Mouse (Mus musculus) heart, embryonic 15.5 days (tissue): ENCODE data around the gene Capsl. TPM values are rescaled to one million over a fixed set of nuclear protein-coding genes. Genes with fewer than 3 reads are reported as not detected.

ENCODE experiments used
- ATAC-seq: fragments of 200-750 bp; cut with Nextera tagmentation; replicated peaks from 2 replicates; pipeline ENCODE4 v1.8.0; 2017; ENCODE audit warnings: low read depth, moderate TSS enrichment; ENCODE audit not compliant: insufficient number of reproducible peaks, insufficient read depth, low FRiP score
- H3K27ac ChIP-seq: fragments of 300-500 bp; sonication (generic); 2 replicates; pipeline ENCODE4 v1.5.1; 2015; ENCODE audit warnings: mild to moderate bottlenecking, inconsistent platforms
- H3K27me3 ChIP-seq: fragments of 300-500 bp; sonication (generic); 2 replicates; pipeline ENCODE4 v1.6.1; 2015; ENCODE audit warnings: inconsistent platforms
- H3K36me3 ChIP-seq: fragments of 300-500 bp; sonication (generic); 2 replicates; pipeline ENCODE4 v1.6.1; 2015; ENCODE audit warnings: mild to moderate bottlenecking, inconsistent platforms
- H3K4me1 ChIP-seq: fragments of 300-500 bp; sonication (generic); replicated peaks from 2 replicates; pipeline ENCODE4 v1.6.1; 2015; ENCODE audit warnings: inconsistent platforms
- H3K4me2 ChIP-seq: fragments of 300-500 bp; sonication (generic); 2 replicates; pipeline ENCODE4 v1.6.1; 2015; ENCODE audit warnings: inconsistent platforms, mild to moderate bottlenecking, moderate library complexity
- H3K4me3 ChIP-seq: fragments of 300-500 bp; sonication (generic); 2 replicates; pipeline ENCODE4 v1.5.1; 2015; ENCODE audit warnings: mild to moderate bottlenecking, inconsistent platforms
- H3K9ac ChIP-seq: fragments of 300-500 bp; sonication (generic); 2 replicates; pipeline ENCODE4 v1.6.1; 2015; ENCODE audit warnings: mild to moderate bottlenecking, inconsistent platforms
- H3K9me3 ChIP-seq: fragments of 300-500 bp; sonication (generic); replicated peaks from 2 replicates; pipeline ENCODE4 v1.6.1; 2016; ENCODE audit warnings: inconsistent platforms
- WGBS: fragments of 180-500 bp; shearing (Covaris S2); methylation state at CpG from one replicate; pipeline ENCODE4 v1.1.7; 2015; ENCODE audit warnings: mixed read lengths; 5-methylcytosine and 5-hydroxymethylcytosine counted together
- polyA plus RNA-seq: library from polyadenylated mRNA; unstranded; fragments of >200 nt; fragmentation: Nextera tagmentation; extraction: Ambion mirVana; gene quantifications from 2 replicates; pipeline ENCODE4 v1.2.1, GENCODE M21; 2015

The Capsl gene
- polyA plus RNA-seq: 0.67 and 1.6 TPM in 2 replicates

GRCm38 (mm10) chr15:9435534-9436180, at the start of gene Capsl:
Capsl (plus strand) TSS chr15:9436028.
- H3K4me1 ChIP-seq: no peaks in the 10 kb centered on the region
- no peaks in the 10 kb centered on the region for H3K9me3 ChIP-seq
- WGBS: 50% methylated on average over 12 of the region's 12 CpGs
- no peak within 1 kb of the TSS for H3K9ac ChIP-seq
- H3K4me3 ChIP-seq: no peak within 1 kb of the TSS
- ATAC-seq: no peak
- no peaks in the 10 kb centered on the region for H3K27me3 ChIP-seq
- H3K36me3 ChIP-seq: no peaks in the 10 kb centered on the region
- H3K27ac ChIP-seq: no peak within 1 kb of the TSS
- no peak within 1 kb of the TSS for H3K4me2 ChIP-seq

- no peaks in the 10 kb centered on the region for H3K4me1 ChIP-seq
- no peak for ATAC-seq
- no peak overlapping the region for H3K4me2 ChIP-seq
- H3K27ac ChIP-seq: no peak overlapping the region
- H3K9ac ChIP-seq: no peak overlapping the region
- H3K36me3 ChIP-seq: no peaks in the 10 kb centered on the region
- H3K4me3 ChIP-seq: no peak overlapping the region
- no peaks in the 10 kb centered on the region for H3K9me3 ChIP-seq
- H3K27me3 ChIP-seq: no peaks in the 10 kb centered on the region
- 80% methylated on average over 3 of the region's 3 CpGs for WGBS
Observed at GRCm38 (mm10) chr15:9409475-9409874, 26.4 kb upstream of the Capsl start.

- no peak overlapping the region for H3K4me3 ChIP-seq
- no peaks in the 10 kb centered on the region for H3K4me1 ChIP-seq
- no peak overlapping the region for H3K4me2 ChIP-seq
- H3K27ac ChIP-seq: no peak overlapping the region
- H3K9ac ChIP-seq: no peak overlapping the region
- no peaks in the 10 kb centered on the region for H3K9me3 ChIP-seq
- no peaks in the 10 kb centered on the region for H3K27me3 ChIP-seq
- H3K36me3 ChIP-seq: no peaks in the 10 kb centered on the region
- no peak for ATAC-seq
Observed at GRCm38 (mm10) chr15:9421163-9421562, 14.7 kb upstream of the Capsl start.

GRCm38 (mm10) chr15:9427849-9428248, 8.0 kb upstream of the Capsl start:
- ATAC-seq: no peak
- Histone ChIP-seq H3K27ac (no peak overlapping the region), H3K4me1 (no peaks in the 10 kb centered on the region), H3K4me2 (no peak overlapping the region), H3K4me3 (no peak overlapping the region), H3K27me3 (no peaks in the 10 kb centered on the region), H3K9me3 (no peaks in the 10 kb centered on the region), H3K9ac (no peak overlapping the region), H3K36me3 (no peaks in the 10 kb centered on the region)

GRCm38 (mm10) chr15:9429843-9430242, 6.0 kb upstream of the Capsl start:
- Histone ChIP-seq H3K27me3 (no peaks in the 10 kb centered on the region), H3K27ac (no peak overlapping the region), H3K4me1 (no peaks in the 10 kb centered on the region), H3K4me3 (no peak overlapping the region), H3K9ac (no peak overlapping the region), H3K4me2 (no peak overlapping the region), H3K9me3 (no peaks in the 10 kb centered on the region), H3K36me3 (no peaks in the 10 kb centered on the region)
- ATAC-seq: no peak
- 73% methylated on average over 3 of the region's 3 CpGs for WGBS

GRCm38 (mm10) chr15:9451999-9452398, 16.2 kb downstream of the Capsl start:
- Histone ChIP-seq H3K4me3 (no peak overlapping the region), H3K9ac (no peak overlapping the region), H3K27me3 (no peaks in the 10 kb centered on the region), H3K4me1 (no peaks in the 10 kb centered on the region), H3K27ac (no peak overlapping the region), H3K36me3 (no peaks in the 10 kb centered on the region), H3K4me2 (no peak overlapping the region), H3K9me3 (no peaks in the 10 kb centered on the region)
- WGBS: 72% methylated on average over 1 of the region's 1 CpGs
- no peak for ATAC-seq

GRCm38 (mm10) chr15:9452842-9453241, 17.0 kb downstream of the Capsl start:
- Histone ChIP-seq H3K9ac (no peak overlapping the region), H3K27me3 (no peaks in the 10 kb centered on the region), H3K27ac (no peak overlapping the region), H3K4me3 (no peak overlapping the region), H3K4me1 (no peaks in the 10 kb centered on the region), H3K36me3 (no peaks in the 10 kb centered on the region), H3K9me3 (no peaks in the 10 kb centered on the region), H3K4me2 (no peak overlapping the region)
- WGBS: 55% methylated on average over 1 of the region's 1 CpGs
- no peak for ATAC-seq

GRCm38 (mm10) chr15:9454198-9454597, 18.4 kb downstream of the Capsl start:
- no peaks in the 10 kb centered on the region for H3K9me3 ChIP-seq
- ATAC-seq: no peak
- 73% methylated on average over 4 of the region's 4 CpGs for WGBS
- H3K4me1 ChIP-seq: no peaks in the 10 kb centered on the region
- H3K4me3 ChIP-seq: no peak overlapping the region
- no peak overlapping the region for H3K9ac ChIP-seq
- no peak overlapping the region for H3K4me2 ChIP-seq
- H3K27ac ChIP-seq: no peak overlapping the region
- no peaks in the 10 kb centered on the region for H3K27me3 ChIP-seq
- no peaks in the 10 kb centered on the region for H3K36me3 ChIP-seq

GRCm38 (mm10) chr15:9455241-9455640, 19.4 kb downstream of the Capsl start:
- 50% methylated on average over 4 of the region's 4 CpGs for WGBS

GRCm38 (mm10) chr15:9463521-9464027, 27.7 kb downstream of the Capsl start:
- Histone ChIP-seq H3K4me1 (peaks cover 6% of the 10 kb centered on the region), H3K36me3 (no peaks in the 10 kb centered on the region), H3K27ac (peak overlapping the region; percentile 27; the same call in 1 of the 2 replicates), H3K9me3 (no peaks in the 10 kb centered on the region), H3K9ac (no peak overlapping the region), H3K27me3 (no peaks in the 10 kb centered on the region), H3K4me3 (no peak overlapping the region), H3K4me2 (0 out of 2 replicates have a peak overlapping the region, but pooled peaks have one; percentile 13)
- ATAC-seq: 0 out of 2 replicates have a peak, but pooled peaks have one; percentile 47
- 28% methylated on average over 7 of the region's 7 CpGs for WGBS

More at GRCm38 (mm10) chr15:9455241-9455640, 19.4 kb downstream of the Capsl start:
- Histone ChIP-seq H3K27me3 (no peaks in the 10 kb centered on the region), H3K4me2 (no peak overlapping the region), H3K27ac (no peak overlapping the region), H3K9me3 (no peaks in the 10 kb centered on the region), H3K36me3 (no peaks in the 10 kb centered on the region), H3K9ac (no peak overlapping the region), H3K4me1 (no peaks in the 10 kb centered on the region), H3K4me3 (no peak overlapping the region)
- ATAC-seq: no peak

- Histone ChIP-seq H3K27ac (no peak overlapping the region), H3K4me2 (0 out of 2 replicates have a peak overlapping the region, but pooled peaks have one; percentile 13), H3K27me3 (no peaks in the 10 kb centered on the region), H3K9me3 (no peaks in the 10 kb centered on the region), H3K4me1 (peaks cover 6% of the 10 kb centered on the region), H3K4me3 (no peak overlapping the region), H3K9ac (no peak overlapping the region), H3K36me3 (no peaks in the 10 kb centered on the region)
- 14% methylated on average over 1 of the region's 1 CpGs for WGBS
- ATAC-seq: no peak
Observed at GRCm38 (mm10) chr15:9464039-9464438, 28.2 kb downstream of the Capsl start.
